Mouse (Mus musculus) C3H10T1/2 (cell line): ENCODE results near the gene Nlrp14. TPM values are rescaled to one million over a fixed set of nuclear protein-coding genes. Genes with fewer than 3 reads are reported as not detected.

Experiments used
- polyA plus RNA-seq, 2 experiments: library from polyadenylated mRNA; unstranded; fragments of >200 nt; fragmentation: generic; extraction: Trizol; gene quantifications; one replicate each; pipeline ENCODE4 v1.2.1; 2012; ENCODE audit warnings: missing spikeins in 2 of 2

Nlrp14 gene
- polyA plus RNA-seq, result not detected

DNA sequence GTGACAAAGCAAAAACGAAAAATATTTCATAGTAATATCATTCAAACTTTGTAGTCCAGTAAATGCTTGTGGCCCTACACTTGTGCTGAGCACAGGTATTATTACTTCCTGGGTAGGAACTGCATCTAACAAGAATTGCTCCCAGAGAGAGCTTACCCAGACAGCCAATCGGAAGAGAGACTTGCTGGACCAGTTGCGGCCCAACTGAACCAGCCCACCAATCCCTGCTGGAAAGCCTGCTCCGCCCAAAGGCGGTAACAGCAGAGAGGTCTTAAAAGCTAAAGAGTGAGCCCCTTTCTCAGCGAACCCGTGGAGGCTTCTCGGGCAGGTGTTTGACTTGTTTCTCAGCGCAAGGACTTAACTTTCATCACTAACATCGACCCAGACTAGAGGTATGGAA lies at the start of gene Nlrp14:
Gene Nlrp14, plus strand, starts transcription at position 301 of the 400 bp plus-strand sequence.

DNA sequence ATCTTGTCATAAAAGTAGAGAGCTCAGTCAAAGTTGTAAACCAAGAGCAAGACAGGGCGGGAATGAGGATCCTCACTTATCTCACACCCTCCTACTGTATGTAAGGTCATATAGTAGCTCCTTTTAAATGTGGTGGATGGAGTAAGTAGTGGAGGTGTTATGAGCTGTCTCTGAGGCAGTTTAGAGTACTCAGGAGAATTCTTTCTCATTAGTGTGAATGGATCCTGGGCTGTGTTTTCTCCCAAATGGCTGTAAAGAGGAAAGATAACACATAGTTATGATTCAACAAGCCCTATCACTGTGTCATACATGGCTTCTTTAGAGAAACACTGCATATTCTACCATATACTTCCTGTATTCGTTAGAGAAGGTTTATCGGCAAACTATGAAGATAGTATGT lies 35.8 kb upstream of the Nlrp14 start, which contains the start of gene Olfr715:
Gene Olfr715, minus strand, starts transcription at position 101 of the 400 bp plus-strand sequence.

GRCm38 (mm10) chr7:107138027-107138426 lies 28.8 kb upstream of the Nlrp14 start, which contains the start of gene Olfr716:
TSS of gene Olfr716 (plus strand) at chr7:107138327.

GRCm38 (mm10) chr7:107209204-107209860 lies 42.5 kb downstream of the Nlrp14 start, which contains the start of gene Rbmxl2:
TSS of gene Rbmxl2 (plus strand) at chr7:107209445.

Other genes starting within 250 kb of the Nlrp14 start
- gene Olfr709-ps1, start 234.8 kb upstream of the Nlrp14 start, polyA plus RNA-seq, result not detected
- not detected for gene Olfr710, start 218.7 kb upstream of the Nlrp14 start, polyA plus RNA-seq
- gene Olfr6, start 203.1 kb upstream of the Nlrp14 start, polyA plus RNA-seq, result not detected
- not detected for gene Olfr711, start 191.5 kb upstream of the Nlrp14 start, polyA plus RNA-seq
- gene Olfr2, start 160.9 kb upstream of the Nlrp14 start, polyA plus RNA-seq, result not detected
- not detected for gene Olfr713, start 135.8 kb upstream of the Nlrp14 start, polyA plus RNA-seq
- not detected for gene Olfr714, start 96.0 kb upstream of the Nlrp14 start, polyA plus RNA-seq
- gene Olfr17, start 73.8 kb upstream of the Nlrp14 start, polyA plus RNA-seq, result not detected
- gene Olfr715b, start 56.6 kb upstream of the Nlrp14 start, polyA plus RNA-seq, result not detected
- gene Olfr715, start 35.9 kb upstream of the Nlrp14 start, polyA plus RNA-seq, result not detected
- gene Olfr716, start 28.7 kb upstream of the Nlrp14 start, polyA plus RNA-seq, result not detected
- gene Rbmxl2, start 42.5 kb downstream of the Nlrp14 start, polyA plus RNA-seq, result not detected
- gene Syt9, start 203.7 kb downstream of the Nlrp14 start, polyA plus RNA-seq, result not detected